Mouse (Mus musculus) erythroblast, embryonic 14.5 days (primary cell): Measurements from ENCODE around the gene Efna1. TPM values are rescaled to one million over a fixed set of nuclear protein-coding genes. Genes with fewer than 3 reads are reported as not detected.

ENCODE experiments used
- H3K27me3 ChIP-seq: 2 replicates; pipeline ENCODE4 v1.6.1; 2012; ENCODE audit warnings: inconsistent platforms; ENCODE audit not compliant: control insufficient read depth
- H3K36me3 ChIP-seq: 2 replicates; pipeline ENCODE4 v1.6.1; 2012; ENCODE audit warnings: mild to moderate bottlenecking, inconsistent platforms; ENCODE audit not compliant: control insufficient read depth
- H3K4me1 ChIP-seq: 2 replicates; pipeline ENCODE4 v1.6.1; 2012; ENCODE audit warnings: inconsistent platforms; ENCODE audit not compliant: control insufficient read depth
- H3K4me3 ChIP-seq: replicated peaks from 2 replicates; pipeline ENCODE3; 2012; ENCODE audit warnings: moderate library complexity, mild to moderate bottlenecking, inconsistent platforms
- H3K9me3 ChIP-seq: 2 replicates; pipeline ENCODE4 v1.6.1; 2012; ENCODE audit warnings: low read length, inconsistent platforms, mixed read lengths; ENCODE audit not compliant: control insufficient read depth
- GATA1 ChIP-seq: IDR thresholded peaks from 2 replicates; pipeline ENCODE4 v1.6.1; 2012; ENCODE audit warnings: low read length, inconsistent platforms, mixed read lengths
- TAL1 ChIP-seq: IDR thresholded peaks from 3 replicates; pipeline ENCODE4 v1.6.1; 2012; ENCODE audit warnings: low read length, inconsistent platforms, mixed read lengths
- polyA plus RNA-seq: library from polyadenylated mRNA; stranded (reverse); fragments of >175 nt; gene quantifications from 2 replicates; pipeline ENCODE4 v1.2.3, GENCODE M21; 2012

Efna1 gene
- polyA plus RNA-seq, 1 experiment: 0.03 TPM

- H3K4me3 ChIP-seq: no peak overlapping the region
- peaks cover 66% of the 10 kb centered on the region for H3K27me3 ChIP-seq
- no peaks in the 10 kb centered on the region for H3K36me3 ChIP-seq
- TF ChIP-seq GATA1 (no peak), TAL1 (no peak)
- H3K4me1 ChIP-seq: peaks cover 19% of the 10 kb centered on the region
- H3K9me3 ChIP-seq: no peaks in the 10 kb centered on the region; the same call in 1 of the 2 replicates
These were observed 50.4 kb downstream of the Efna1 start for GRCm38 (mm10) chr3:89230561-89230960.

- Histone ChIP-seq H3K9me3 (no peaks in the 10 kb centered on the region; the same call in 1 of the 2 replicates), H3K27me3 (peaks cover 76% of the 10 kb centered on the region), H3K4me1 (peaks cover 19% of the 10 kb centered on the region), H3K36me3 (no peaks in the 10 kb centered on the region), H3K4me3 (no peak overlapping the region)
- TF ChIP-seq GATA1 (no peak), TAL1 (no peak)
These were observed 51.7 kb downstream of the Efna1 start for GRCm38 (mm10) chr3:89229276-89229675.

- Histone ChIP-seq H3K9me3 (no peaks in the 10 kb centered on the region; the same call in 1 of the 2 replicates), H3K36me3 (no peaks in the 10 kb centered on the region), H3K27me3 (peaks cover 80% of the 10 kb centered on the region), H3K4me3 (peak within 1 kb of the TSS; percentile 58), H3K4me1 (peaks cover 19% of the 10 kb centered on the region)
- TF ChIP-seq TAL1: no peak
- TF ChIP-seq GATA1: no peak
These were observed 52.1 kb downstream of the Efna1 start, which contains the start of gene Muc1 for GRCm38 (mm10) chr3:89228836-89229235. Gene Muc1, plus strand, starts transcription at chr3:89229057.

- no peaks in the 10 kb centered on the region; the same call in 1 of the 2 replicates for H3K9me3 ChIP-seq
- peak overlapping the region; percentile 58 for H3K4me3 ChIP-seq
- TF ChIP-seq TAL1 (no peak), GATA1 (no peak)
- H3K4me1 ChIP-seq: peaks cover 18% of the 10 kb centered on the region
- no peaks in the 10 kb centered on the region for H3K36me3 ChIP-seq
- H3K27me3 ChIP-seq: peaks cover 84% of the 10 kb centered on the region
These were observed 52.8 kb downstream of the Efna1 start for GRCm38 (mm10) chr3:89228180-89228549.

- H3K27me3 ChIP-seq: peaks cover 90% of the 10 kb centered on the region
- H3K4me3 ChIP-seq: peak overlapping the region; percentile 58
- no peaks in the 10 kb centered on the region for H3K36me3 ChIP-seq
- TF ChIP-seq GATA1: no peak
- no peak for TF ChIP-seq TAL1
- no peaks in the 10 kb centered on the region; the same call in 1 of the 2 replicates for H3K9me3 ChIP-seq
- H3K4me1 ChIP-seq: peaks cover 18% of the 10 kb centered on the region
These were observed 53.4 kb downstream of the Efna1 start for GRCm38 (mm10) chr3:89227307-89228179.

GRCm38 (mm10) chr3:89226900-89227299, 54.0 kb downstream of the Efna1 start, which contains the start of gene Mtx1:
Gene Mtx1, minus strand, starts transcription at chr3:89227088.
- Histone ChIP-seq H3K4me1 (peaks cover 18% of the 10 kb centered on the region), H3K27me3 (peaks cover 88% of the 10 kb centered on the region), H3K4me3 (peak within 1 kb of the TSS; percentile 58), H3K9me3 (no peaks in the 10 kb centered on the region; the same call in 1 of the 2 replicates), H3K36me3 (no peaks in the 10 kb centered on the region)
- TF ChIP-seq GATA1 (no peak), TAL1 (no peak)

GRCm38 (mm10) chr3:89226361-89226760, 54.6 kb downstream of the Efna1 start:
- peaks cover 82% of the 10 kb centered on the region for H3K27me3 ChIP-seq
- no peaks in the 10 kb centered on the region; the same call in 1 of the 2 replicates for H3K9me3 ChIP-seq
- H3K4me1 ChIP-seq: peaks cover 18% of the 10 kb centered on the region
- TF ChIP-seq GATA1: no peak
- no peak for TF ChIP-seq TAL1
- H3K36me3 ChIP-seq: no peaks in the 10 kb centered on the region
- no peak overlapping the region for H3K4me3 ChIP-seq

GRCm38 (mm10) chr3:89225918-89226317, 55.0 kb downstream of the Efna1 start:
- no peak overlapping the region for H3K4me3 ChIP-seq
- no peak for TF ChIP-seq TAL1
- TF ChIP-seq GATA1: no peak
- peaks cover 78% of the 10 kb centered on the region for H3K27me3 ChIP-seq
- H3K4me1 ChIP-seq: peaks cover 18% of the 10 kb centered on the region
- H3K9me3 ChIP-seq: no peaks in the 10 kb centered on the region; the same call in 1 of the 2 replicates
- no peaks in the 10 kb centered on the region for H3K36me3 ChIP-seq

- Histone ChIP-seq H3K4me3 (no peak overlapping the region), H3K4me1 (peaks cover 18% of the 10 kb centered on the region), H3K27me3 (peaks cover 72% of the 10 kb centered on the region), H3K36me3 (no peaks in the 10 kb centered on the region), H3K9me3 (no peaks in the 10 kb centered on the region; the same call in 1 of the 2 replicates)
- TF ChIP-seq GATA1: no peak
- TF ChIP-seq TAL1: no peak
These were observed 55.6 kb downstream of the Efna1 start for GRCm38 (mm10) chr3:89225321-89225815.

- TF ChIP-seq GATA1: no peak
- TF ChIP-seq TAL1: no peak
- Histone ChIP-seq H3K4me1 (peaks cover 18% of the 10 kb centered on the region), H3K9me3 (no peaks in the 10 kb centered on the region; the same call in 1 of the 2 replicates), H3K27me3 (peaks cover 68% of the 10 kb centered on the region), H3K4me3 (no peak overlapping the region), H3K36me3 (no peaks in the 10 kb centered on the region)
These were observed 56.1 kb downstream of the Efna1 start for GRCm38 (mm10) chr3:89224796-89225195.

Other genes with a start within 250 kb of the Efna1 start
- gene Rusc1, start 187.8 kb downstream of the Efna1 start, polyA plus RNA-seq: 0.34 and 0.49 TPM in 2 replicates
- 0.09 TPM in 1 of 2 replicates, not detected in the other for gene Gm43738, start 180.0 kb downstream of the Efna1 start, polyA plus RNA-seq
- 1.1 and 1.3 TPM in 2 replicates for gene Fdps, start 179.2 kb downstream of the Efna1 start, polyA plus RNA-seq
- gene Pklr, start 145.0 kb downstream of the Efna1 start, polyA plus RNA-seq: 50.9 and 55.5 TPM in 2 replicates
- gene Hcn3, start 120.9 kb downstream of the Efna1 start, polyA plus RNA-seq: 0.02 TPM in 2 replicates
- 2.4 and 3.0 TPM in 2 replicates for gene Clk2, start 116.3 kb downstream of the Efna1 start, polyA plus RNA-seq
- gene Scamp3, start 103.7 kb downstream of the Efna1 start, polyA plus RNA-seq: 18.8 and 19.5 TPM in 2 replicates
- 0.60 and 0.84 TPM in 2 replicates for gene Fam189b, start 98.0 kb downstream of the Efna1 start, polyA plus RNA-seq
- gene Gba, start 78.2 kb downstream of the Efna1 start, polyA plus RNA-seq: 0.40 and 0.57 TPM in 2 replicates
- gene Thbs3, start 66.0 kb downstream of the Efna1 start, polyA plus RNA-seq: 0.03 and 0.04 TPM in 2 replicates
- gene Mtx1, start 54.1 kb downstream of the Efna1 start, polyA plus RNA-seq: 29.8 and 31.7 TPM in 2 replicates
- gene Muc1, start 52.1 kb downstream of the Efna1 start, polyA plus RNA-seq: not detected in 2 replicates
- gene Krtcap2, start 35.2 kb downstream of the Efna1 start, polyA plus RNA-seq: 4.0 and 4.8 TPM in 2 replicates
- gene Trim46, start 34.8 kb downstream of the Efna1 start, polyA plus RNA-seq: 0.02 TPM in 1 of 2 replicates, not detected in the other
- gene Dpm3, start 21.8 kb downstream of the Efna1 start, polyA plus RNA-seq: 25.2 and 26.1 TPM in 2 replicates
- gene Slc50a1, start 10.6 kb downstream of the Efna1 start, polyA plus RNA-seq: 0.07 and 0.18 TPM in 2 replicates
- not detected in 2 replicates for gene Efna3, start 41.8 kb upstream of the Efna1 start, polyA plus RNA-seq
- gene Efna4, start 56.9 kb upstream of the Efna1 start, polyA plus RNA-seq: not detected in 2 replicates
- gene Adam15, start 68.9 kb upstream of the Efna1 start, polyA plus RNA-seq: 0.50 and 0.70 TPM in 2 replicates
- not detected in 2 replicates for gene Dcst2, start 80.8 kb upstream of the Efna1 start, polyA plus RNA-seq
- 0.10 TPM in 1 of 2 replicates, not detected in the other for gene Dcst1, start 84.1 kb upstream of the Efna1 start, polyA plus RNA-seq
- gene Zbtb7b, start 113.6 kb upstream of the Efna1 start, polyA plus RNA-seq: 0.38 and 0.46 TPM in 2 replicates
- gene Lenep, start 121.7 kb upstream of the Efna1 start, polyA plus RNA-seq: 0.04 TPM in 1 of 2 replicates, not detected in the other
- gene Flad1, start 130.7 kb upstream of the Efna1 start, polyA plus RNA-seq: 1.3 and 1.6 TPM in 2 replicates
- 6.9 and 7.4 TPM in 2 replicates for gene Cks1b, start 137.2 kb upstream of the Efna1 start, polyA plus RNA-seq
- gene Shc1, start 137.3 kb upstream of the Efna1 start, polyA plus RNA-seq: 11.4 and 12.7 TPM in 2 replicates
- 5.9 TPM in 2 replicates for gene Pygo2, start 149.1 kb upstream of the Efna1 start, polyA plus RNA-seq
- gene Pbxip1, start 155.6 kb upstream of the Efna1 start, polyA plus RNA-seq: 0.13 and 0.21 TPM in 2 replicates
- 1.3 and 1.4 TPM in 2 replicates for gene Pmvk, start 173.4 kb upstream of the Efna1 start, polyA plus RNA-seq
- gene Kcnn3, start 239.0 kb upstream of the Efna1 start, polyA plus RNA-seq: 0.02 TPM in 1 of 2 replicates, not detected in the other